Mouse (Mus musculus) limb, embryonic 11.5 days (tissue): Measurements from ENCODE around the gene Lamc1. TPM values are rescaled to one million over a fixed set of nuclear protein-coding genes. Genes with fewer than 3 reads are reported as not detected.

Experiments
- ATAC-seq: fragments of 200-750 bp; cut with Nextera tagmentation; 2 replicates; pipeline ENCODE4 v1.8.0; 2017; ENCODE audit warnings: low read depth; ENCODE audit not compliant: insufficient number of reproducible peaks, low FRiP score, low TSS enrichment
- DNase-seq: peaks from one replicate; pipeline ENCODE4 v3.0.0-alpha.2; 2015; ENCODE audit warnings: low spot score
- H3K27ac ChIP-seq: fragments of 300-500 bp; sonication (generic); replicated peaks from 2 replicates; pipeline ENCODE4 v1.5.1; 2014; ENCODE audit warnings: low read depth, mild to moderate bottlenecking, low read length
- H3K27me3 ChIP-seq: fragments of 300-500 bp; sonication (generic); 2 replicates; pipeline ENCODE4 v1.6.1; 2014; ENCODE audit warnings: mild to moderate bottlenecking, low read length, mixed read lengths; ENCODE audit not compliant: control insufficient read depth, insufficient read depth
- H3K36me3 ChIP-seq: fragments of 300-500 bp; sonication (generic); 2 replicates; pipeline ENCODE4 v1.6.1; 2014; ENCODE audit warnings: mild to moderate bottlenecking, low read length, moderate library complexity, mixed read lengths; ENCODE audit not compliant: control insufficient read depth, insufficient read depth
- H3K4me1 ChIP-seq: fragments of 300-500 bp; sonication (generic); 2 replicates; pipeline ENCODE4 v1.6.1; 2014; ENCODE audit warnings: low read length, mixed read lengths; ENCODE audit not compliant: control insufficient read depth, insufficient read depth
- H3K4me2 ChIP-seq: fragments of 300-500 bp; sonication (generic); 2 replicates; pipeline ENCODE4 v1.6.1; 2014; ENCODE audit warnings: low read depth, mild to moderate bottlenecking, moderate library complexity; ENCODE audit not compliant: severe bottlenecking
- H3K4me3 ChIP-seq: fragments of 300-500 bp; sonication (generic); 2 replicates; pipeline ENCODE4 v1.5.1; 2014; ENCODE audit warnings: low read depth, low read length
- H3K9ac ChIP-seq: fragments of 300-500 bp; sonication (generic); 2 replicates; pipeline ENCODE4 v1.6.1; 2014; ENCODE audit warnings: mild to moderate bottlenecking, low read length
- H3K9me3 ChIP-seq: fragments of 300-500 bp; sonication (generic); 2 replicates; pipeline ENCODE4 v1.6.1; 2016; ENCODE audit warnings: low read length; ENCODE audit not compliant: control insufficient read depth
- WGBS: fragments of 180-500 bp; shearing (Covaris S2); extraction: QIAGEN DNeasy Blood & Tissue Kit; methylation state at CpG from one replicate; pipeline ENCODE4 v1.1.7; 2014; 5-methylcytosine and 5-hydroxymethylcytosine counted together
- polyA plus RNA-seq: library from polyadenylated mRNA; unstranded; fragments of >200 nt; fragmentation: Nextera tagmentation; extraction: Ambion mirVana; gene quantifications from 2 replicates; pipeline ENCODE4 v1.2.1, GENCODE M21; 2014

Lamc1 gene
- polyA plus RNA-seq, result 29.9 and 34.8 TPM in 2 replicates

DNA sequence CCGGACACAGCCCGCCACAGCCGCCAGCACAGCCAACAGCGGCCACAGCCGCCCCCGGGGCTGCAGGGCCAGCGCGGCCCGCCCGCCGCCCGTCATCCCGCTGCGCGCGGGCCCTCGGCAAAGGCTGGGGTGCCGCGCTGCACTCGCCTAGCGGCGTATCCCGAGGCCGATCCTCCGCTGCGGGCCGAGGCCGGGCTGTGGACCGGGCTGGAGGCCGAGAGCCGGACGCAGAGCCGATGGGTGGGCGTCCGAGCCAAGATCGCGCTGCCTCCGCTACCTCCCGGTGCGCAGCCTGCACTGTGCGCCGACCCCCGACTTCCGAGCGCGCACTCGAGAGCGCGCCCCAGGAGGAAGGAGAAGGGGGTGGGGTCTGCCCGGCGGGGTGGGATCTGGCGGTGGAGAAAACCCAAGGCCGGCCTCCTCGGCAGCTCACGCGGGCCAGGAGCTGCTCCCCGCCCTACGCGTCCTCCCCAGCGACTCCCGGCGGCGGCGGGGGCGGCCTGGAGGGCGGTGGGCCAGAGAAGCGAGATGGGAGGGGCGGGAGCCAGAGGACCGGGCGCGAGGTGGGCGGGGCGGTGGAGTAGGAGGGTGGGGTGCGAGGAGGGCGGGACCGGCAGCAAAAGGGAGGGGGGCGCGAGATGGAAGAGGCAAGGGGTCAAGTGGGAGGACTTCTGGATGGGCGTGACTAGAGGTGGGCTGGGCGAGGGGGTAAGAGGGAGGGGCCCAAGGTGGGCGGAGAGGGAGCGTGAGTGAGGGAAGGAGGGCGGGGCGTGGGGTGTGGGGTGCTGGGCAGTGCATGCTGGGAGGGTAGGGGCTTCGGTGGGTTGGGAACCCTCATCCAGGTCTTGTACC lies at the start of gene Lamc1:
Lamc1 (minus strand) TSS at position 343 of the 852 bp plus-strand sequence.
- H3K9ac ChIP-seq, result peak within 1 kb of the TSS; percentile 84
- no peaks in the 10 kb centered on the region for H3K27me3 ChIP-seq
- H3K36me3 ChIP-seq, result no peaks in the 10 kb centered on the region
- ATAC-seq, result peak; percentile 92
- WGBS, result 0% methylated on average over 75 of the region's 85 CpGs
- 0 out of 2 replicates have a peak, but pooled peaks cover 8% of the 10 kb centered on the region for H3K4me1 ChIP-seq
- H3K9me3 ChIP-seq, result no peaks in the 10 kb centered on the region
- peak within 1 kb of the TSS; percentile 70 for H3K4me3 ChIP-seq
- H3K4me2 ChIP-seq, result peak within 1 kb of the TSS; percentile 93
- H3K27ac ChIP-seq, result peak within 1 kb of the TSS; percentile 73
- peak; percentile 95 for DNase-seq

DNA sequence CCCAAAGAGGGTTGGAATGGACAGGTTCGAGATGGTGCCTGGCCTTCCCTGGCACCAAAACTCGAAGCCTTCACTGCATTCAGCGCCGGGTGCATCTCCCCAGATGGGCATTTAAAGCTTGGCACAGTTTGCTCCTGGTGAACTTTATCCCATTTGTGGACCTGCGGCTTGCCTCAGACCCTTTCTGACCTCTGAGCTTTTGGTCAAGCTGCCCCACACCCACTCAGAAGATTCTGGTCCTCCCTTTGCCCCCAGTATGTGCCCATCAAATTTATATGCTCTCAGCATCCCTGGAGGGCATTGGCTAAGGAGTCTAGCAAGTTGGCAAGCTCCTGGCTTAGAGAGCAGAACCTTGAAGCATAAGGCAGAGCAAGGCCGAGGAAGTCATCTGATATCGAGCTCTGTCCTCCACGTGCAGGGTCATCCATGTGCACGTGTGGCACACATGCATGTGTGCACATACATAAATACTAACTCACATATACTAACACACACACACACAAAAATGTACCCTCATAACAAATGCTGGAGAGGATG lies 48.2 kb upstream of the Lamc1 start:
- ATAC-seq (no peak), DNase-seq (no peak)
- Histone ChIP-seq H3K4me2 (no peak overlapping the region), H3K36me3 (no peaks in the 10 kb centered on the region), H3K27me3 (no peaks in the 10 kb centered on the region), H3K27ac (no peak overlapping the region), H3K4me3 (no peak overlapping the region), H3K9me3 (no peaks in the 10 kb centered on the region), H3K9ac (no peak overlapping the region), H3K4me1 (no peaks in the 10 kb centered on the region)
- 91% methylated on average over 9 of the region's 9 CpGs for WGBS

DNA sequence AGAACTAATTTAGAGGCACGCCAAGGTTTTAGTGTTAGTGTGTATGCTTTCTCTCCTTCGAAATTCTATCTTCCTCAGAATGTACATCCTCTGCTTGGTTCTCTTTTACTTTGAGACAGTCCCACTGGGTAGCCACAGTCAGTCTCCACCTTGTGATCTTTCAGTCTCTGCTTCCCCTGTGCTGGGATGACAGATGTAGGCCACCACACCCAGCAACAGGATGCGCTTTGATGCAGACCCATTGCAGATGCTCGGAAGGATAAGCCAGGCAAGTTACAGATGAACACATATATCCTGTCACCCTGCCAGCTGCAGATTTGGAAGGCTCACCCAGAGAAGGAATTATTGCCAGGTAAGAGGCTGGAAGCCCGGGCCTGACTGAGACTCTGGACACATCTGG lies 47.2 kb upstream of the Lamc1 start:
- DNase-seq, result no peak
- no peaks in the 10 kb centered on the region for H3K27me3 ChIP-seq
- no peak overlapping the region for H3K4me2 ChIP-seq
- no peaks in the 10 kb centered on the region for H3K4me1 ChIP-seq
- no peaks in the 10 kb centered on the region for H3K36me3 ChIP-seq
- H3K9me3 ChIP-seq, result no peaks in the 10 kb centered on the region
- no peak overlapping the region for H3K27ac ChIP-seq
- no peak for ATAC-seq
- H3K4me3 ChIP-seq, result no peak overlapping the region
- no peak overlapping the region for H3K9ac ChIP-seq
- 83% methylated on average over 5 of the region's 5 CpGs for WGBS

DNA sequence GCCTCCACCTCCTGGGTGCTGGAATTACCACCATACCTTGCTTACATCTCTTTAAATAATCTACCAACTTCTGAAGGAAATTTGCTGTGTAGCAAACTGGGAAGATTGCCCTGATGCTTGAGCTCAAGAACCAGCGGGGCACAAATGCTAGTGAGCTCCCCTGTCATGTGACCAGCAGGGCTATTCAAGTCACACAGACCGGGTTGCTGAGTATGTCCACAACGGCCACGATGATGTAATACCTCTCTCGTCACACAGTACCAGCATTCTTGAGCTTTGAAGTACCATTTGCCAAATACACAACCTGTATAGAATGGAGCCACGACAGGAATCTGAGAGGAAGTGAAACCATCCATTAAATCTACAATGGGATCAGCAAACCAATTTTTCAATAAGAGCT lies 46.0 kb upstream of the Lamc1 start:
- H3K9me3 ChIP-seq, result no peaks in the 10 kb centered on the region
- WGBS, result 70% methylated on average over 6 of the region's 6 CpGs
- H3K4me3 ChIP-seq, result no peak overlapping the region
- H3K4me1 ChIP-seq, result no peaks in the 10 kb centered on the region
- no peak for ATAC-seq
- H3K36me3 ChIP-seq, result no peaks in the 10 kb centered on the region
- H3K27ac ChIP-seq, result no peak overlapping the region
- no peak for DNase-seq
- H3K27me3 ChIP-seq, result no peaks in the 10 kb centered on the region
- no peak overlapping the region for H3K9ac ChIP-seq
- H3K4me2 ChIP-seq, result no peak overlapping the region

DNA sequence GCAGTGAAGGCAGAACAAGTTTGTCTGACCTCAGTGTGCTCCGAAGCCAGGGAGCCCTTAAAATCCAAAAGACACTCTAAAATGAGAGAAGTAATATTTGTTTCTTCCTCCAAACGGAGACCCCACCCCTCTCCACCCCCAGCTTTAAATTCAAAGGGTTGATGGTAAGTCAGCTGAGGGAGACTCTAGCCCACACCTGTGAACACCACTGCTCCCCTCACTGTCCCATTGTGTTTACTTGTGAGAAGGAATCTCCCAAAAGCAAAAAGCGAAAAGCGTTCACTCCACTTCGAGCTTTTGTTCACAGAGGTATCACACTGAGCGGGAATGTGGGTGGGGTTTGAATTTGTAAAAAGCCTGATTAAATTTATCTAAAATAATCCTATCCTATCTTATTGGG lies 43.9 kb upstream of the Lamc1 start:
- H3K4me3 ChIP-seq, result no peak overlapping the region
- no peak overlapping the region for H3K27ac ChIP-seq
- no peaks in the 10 kb centered on the region for H3K4me1 ChIP-seq
- DNase-seq (no peak), ATAC-seq (no peak)
- no peak overlapping the region for H3K9ac ChIP-seq
- H3K36me3 ChIP-seq, result no peaks in the 10 kb centered on the region
- H3K27me3 ChIP-seq, result no peaks in the 10 kb centered on the region
- 49% methylated on average over 6 of the region's 6 CpGs for WGBS
- H3K4me2 ChIP-seq, result no peak overlapping the region
- H3K9me3 ChIP-seq, result no peaks in the 10 kb centered on the region

DNA sequence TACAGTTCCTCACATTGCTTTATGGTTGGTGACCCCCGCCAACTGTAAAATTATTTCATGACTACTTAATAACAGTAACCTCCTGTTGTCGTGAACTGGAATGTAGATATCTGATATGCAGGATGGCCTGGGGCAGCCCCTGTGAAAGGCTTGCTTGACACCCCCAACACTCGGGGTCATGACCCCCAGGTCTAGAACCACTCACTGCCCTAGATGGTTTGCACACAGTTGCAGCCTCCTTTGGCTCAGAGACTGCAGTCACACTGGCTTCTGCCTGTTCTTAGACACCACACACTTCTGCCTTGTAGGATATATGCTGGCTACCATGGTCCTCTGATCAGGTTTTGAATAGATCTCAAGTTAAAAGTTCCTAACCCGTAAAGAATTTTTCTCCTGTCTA lies 41.5 kb upstream of the Lamc1 start:
- H3K4me3 ChIP-seq, result no peak overlapping the region
- no peak overlapping the region for H3K27ac ChIP-seq
- H3K27me3 ChIP-seq, result no peaks in the 10 kb centered on the region
- 80% methylated on average over 4 of the region's 4 CpGs for WGBS
- no peak overlapping the region for H3K4me2 ChIP-seq
- no peaks in the 10 kb centered on the region for H3K9me3 ChIP-seq
- no peak overlapping the region for H3K9ac ChIP-seq
- no peaks in the 10 kb centered on the region for H3K36me3 ChIP-seq
- ATAC-seq (no peak), DNase-seq (no peak)
- H3K4me1 ChIP-seq, result no peaks in the 10 kb centered on the region

DNA sequence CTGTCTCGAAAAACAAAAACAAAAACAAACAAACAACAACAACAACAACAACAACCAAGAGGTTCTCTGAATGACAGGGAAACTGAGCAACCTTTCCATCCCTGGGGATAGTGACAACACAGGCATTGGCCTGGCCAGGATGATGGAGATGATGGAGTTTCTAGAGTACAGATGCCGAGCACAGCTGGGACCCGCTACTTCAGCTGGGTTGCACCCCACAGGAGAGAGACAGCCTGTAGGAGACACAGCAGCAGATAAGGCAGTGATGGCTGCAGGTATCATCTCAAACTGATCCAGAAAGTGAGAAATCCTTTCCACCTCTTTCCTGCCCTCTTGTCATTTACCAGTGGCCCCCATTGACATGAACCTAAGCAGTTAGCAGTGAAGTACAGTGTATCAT lies 39.3 kb upstream of the Lamc1 start:
- H3K9ac ChIP-seq, result no peak overlapping the region
- ATAC-seq (no peak), DNase-seq (no peak)
- H3K4me1 ChIP-seq, result no peaks in the 10 kb centered on the region
- no peak overlapping the region for H3K4me2 ChIP-seq
- H3K27ac ChIP-seq, result no peak overlapping the region
- no peaks in the 10 kb centered on the region for H3K27me3 ChIP-seq
- no peaks in the 10 kb centered on the region for H3K9me3 ChIP-seq
- no peaks in the 10 kb centered on the region for H3K36me3 ChIP-seq
- 92% methylated on average over 3 of the region's 3 CpGs for WGBS
- H3K4me3 ChIP-seq, result no peak overlapping the region

DNA sequence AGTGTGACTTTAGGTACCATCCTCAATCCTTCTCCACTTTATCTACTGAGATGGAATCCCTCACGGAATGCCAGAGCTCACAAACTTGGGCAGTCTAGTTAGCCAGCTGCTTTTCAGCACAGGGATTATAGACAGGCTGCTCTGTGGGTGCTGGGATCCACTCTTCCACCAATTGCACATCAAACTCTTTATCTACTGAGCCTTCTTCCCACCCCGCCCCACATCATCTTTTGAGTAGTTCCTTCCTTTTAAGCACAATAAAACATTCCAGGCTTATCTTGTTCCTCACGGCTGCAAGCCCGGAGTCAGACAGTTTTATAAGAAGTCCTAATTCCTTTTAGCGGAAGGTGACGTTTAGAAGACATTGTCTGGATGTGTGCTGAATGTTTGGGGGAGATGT lies 36.4 kb upstream of the Lamc1 start:
- H3K4me3 ChIP-seq, result no peak overlapping the region
- H3K27ac ChIP-seq, result no peak overlapping the region
- no peak for ATAC-seq
- H3K27me3 ChIP-seq, result no peaks in the 10 kb centered on the region
- H3K9ac ChIP-seq, result no peak overlapping the region
- 78% methylated on average over 6 of the region's 6 CpGs for WGBS
- H3K4me2 ChIP-seq, result no peak overlapping the region
- H3K36me3 ChIP-seq, result no peaks in the 10 kb centered on the region
- no peaks in the 10 kb centered on the region for H3K9me3 ChIP-seq
- DNase-seq, result no peak
- no peaks in the 10 kb centered on the region for H3K4me1 ChIP-seq
